Comparison of ENCODE assay signal across 9 mouse cellular contexts in genomic region chr4:120747941-120748866, GRCm38 (mm10). TPM values are rescaled to one million over a fixed set of nuclear protein-coding genes. Genes with fewer than 3 reads are reported as not detected.
DNase-seq lines count a peak whose midpoint lies in the region; ATAC-seq and TF ChIP-seq lines count a peak whose summit lies in the region.
"Had no signal": no experiment of that assay in that cellular context is flagged by ENCODE, and none has a peak within 500 bp of the region (broad histone marks: within the 10 kb centered on the region; RNA-seq: fewer than 3 reads in every experiment).

Kcnq4 (minus strand) TSS chr4:120748612.

- no peak for DNase-seq in left cerebral cortex, postnatal 10 days (ENCODE audit: extremely low spot score in 1 of 2, low spot score in 2 of 2)
- no peak for DNase-seq in left cerebral cortex, postnatal 25 days (ENCODE audit: low spot score in 2 of 2)
- DNase-seq in forebrain, embryonic 11.5 days (ENCODE audit: low spot score), result no peak
- DNase-seq in thymus, postnatal 0 days (ENCODE audit: low spot score), result no peak
- DNase-seq in thymus, postnatal 25 days, result no peak
- no peak for DNase-seq in adrenal gland, adult 18-20 months (ENCODE audit: low spot score in 2 of 2)

- peaks cover 49% of the 10 kb centered on the region for H3K27me3 ChIP-seq in forebrain, embryonic 11.5 days (ENCODE audit: control insufficient read depth, insufficient read depth, low read length)
- H3K27me3 ChIP-seq in intestine, postnatal 0 days (replicated peaks; ENCODE audit: control insufficient read depth, insufficient read depth, low read length), result peaks cover 52% of the 10 kb centered on the region
- peaks cover 48% of the 10 kb centered on the region for H3K27me3 ChIP-seq in neural tube, embryonic 15.5 days (replicated peaks)

- peak within 1 kb of the TSS; percentile 53 for H3K4me3 ChIP-seq in forebrain, embryonic 11.5 days (ENCODE audit: low read depth, low read length)
- peak within 1 kb of the TSS; percentile 62 for H3K4me3 ChIP-seq in intestine, postnatal 0 days (ENCODE audit: low read depth, low read length)
- peak within 1 kb of the TSS; percentile 60 for H3K4me3 ChIP-seq in neural tube, embryonic 15.5 days (replicated peaks)

- H3K9ac ChIP-seq in forebrain, embryonic 11.5 days (ENCODE audit: low read length), result peak within 1 kb of the TSS; percentile 59
- H3K9ac ChIP-seq in intestine, postnatal 0 days (ENCODE audit: low read depth, low read length), result 0 out of 2 replicates have a peak within 1 kb of the TSS, but pooled peaks have one; percentile 49
- peak within 1 kb of the TSS; percentile 49 for H3K9ac ChIP-seq in neural tube, embryonic 15.5 days (replicated peaks)

- no peaks in the 10 kb centered on the region for H3K9me3 ChIP-seq in forebrain, embryonic 11.5 days (ENCODE audit: control insufficient read depth, low read length)
- H3K9me3 ChIP-seq in intestine, postnatal 0 days (ENCODE audit: control insufficient read depth), result no peaks in the 10 kb centered on the region
- no peaks in the 10 kb centered on the region for H3K9me3 ChIP-seq in neural tube, embryonic 15.5 days (replicated peaks)

- no peaks in the 10 kb centered on the region for H3K36me3 ChIP-seq in forebrain, embryonic 11.5 days (ENCODE audit: control insufficient read depth, insufficient read depth, low read length)
- no peaks in the 10 kb centered on the region for H3K36me3 ChIP-seq in intestine, postnatal 0 days (ENCODE audit: control insufficient read depth, insufficient read depth)
- H3K36me3 ChIP-seq in neural tube, embryonic 15.5 days, result no peaks in the 10 kb centered on the region

- no peak for ATAC-seq in forebrain, embryonic 11.5 days (replicated peaks; ENCODE audit: low FRiP score)
- ATAC-seq in intestine, postnatal 0 days, result 0 out of 2 replicates have a peak, but pooled peaks have one; percentile 3
- 0 out of 2 replicates have a peak, but pooled peaks have one; percentile 20 for ATAC-seq in neural tube, embryonic 15.5 days (ENCODE audit: low FRiP score)

- no peak for TF ChIP-seq CTCF in intestine, postnatal 0 days (IDR thresholded peaks at IDR 0.05; ENCODE audit: low read depth)

- H3K27ac ChIP-seq in forebrain, embryonic 11.5 days (ENCODE audit: low read depth, low read length), result no peak within 1 kb of the TSS
- no peak within 1 kb of the TSS for H3K27ac ChIP-seq in intestine, postnatal 0 days (ENCODE audit: low read depth, low read length)
- no peak within 1 kb of the TSS for H3K27ac ChIP-seq in neural tube, embryonic 15.5 days (replicated peaks)

- peak within 1 kb of the TSS; percentile 98 for H3K4me2 ChIP-seq in forebrain, embryonic 11.5 days (ENCODE audit: low read depth, low read length, severe bottlenecking)
- peak within 1 kb of the TSS; percentile 100 for H3K4me2 ChIP-seq in intestine, postnatal 0 days (replicated peaks; ENCODE audit: low read depth)
- peak within 1 kb of the TSS; percentile 99 for H3K4me2 ChIP-seq in neural tube, embryonic 15.5 days

- WGBS in forebrain, embryonic 11.5 days, result 2% methylated on average over 41 of the region's 42 CpGs
- 6% methylated on average over 42 of the region's 42 CpGs for WGBS in intestine, postnatal 0 days
- 3% methylated on average over 42 of the region's 42 CpGs for WGBS in neural tube, embryonic 15.5 days

- intact Hi-C loops in left cerebral cortex, postnatal 10 days (cut with DNase I), result loop anchor here (5.0 kb wide), 2 partner anchors 56 to 156 kb away; no protein-coding TSS in a partner anchor
- intact Hi-C loops in left cerebral cortex, postnatal 25 days (cut with DNase I), result no loop called here

- peaks cover 14% of the 10 kb centered on the region for H3K4me1 ChIP-seq in forebrain, embryonic 11.5 days (replicated peaks; ENCODE audit: control insufficient read depth, insufficient read depth, low read length)
- no peaks in the 10 kb centered on the region for H3K4me1 ChIP-seq in intestine, postnatal 0 days (replicated peaks; ENCODE audit: control insufficient read depth, insufficient read depth, low read length)
- peaks cover 23% of the 10 kb centered on the region for H3K4me1 ChIP-seq in neural tube, embryonic 15.5 days

RNA-seq across cellular contexts. Expression of gene Kcnq4, which starts in this region (rescaled TPM):
- total RNA-seq in left cerebral cortex, postnatal 10 days (2021), result 10 to 100 TPM; 11.4 to 12.6 TPM
- total RNA-seq in left cerebral cortex, postnatal 25 days (2021), result 1 to 10 TPM; 7.4 to 8.5 TPM
- polyA plus RNA-seq in forebrain, embryonic 11.5 days (2014; fragmentation: Nextera tagmentation; extraction: Ambion mirVana), result 2.6 and 3.0 TPM in 2 replicates
- 1.6 and 2.0 TPM in 2 replicates for polyA plus RNA-seq in intestine, postnatal 0 days (2015; fragmentation: Nextera tagmentation; extraction: Ambion mirVana)
- polyA plus RNA-seq in neural tube, embryonic 15.5 days (2015; fragmentation: Nextera tagmentation; extraction: Ambion mirVana), result 5.8 and 6.7 TPM in 2 replicates
- 0.32 and 0.34 TPM in 2 replicates for polyA plus RNA-seq in thymus, postnatal 0 days (2015; fragmentation: Nextera tagmentation; extraction: Ambion mirVana)
- 1 to 10 TPM; 1.5 to 3.1 TPM for total RNA-seq in adrenal gland, adult 18-20 months (2021)
- total RNA-seq: neutrophil, adult 5-6 weeks had no signal
